Mouse (Mus musculus) liver, embryonic 13.5 days (tissue): ENCODE results near the gene Tmem132c. TPM values are rescaled to one million over a fixed set of nuclear protein-coding genes. Genes with fewer than 3 reads are reported as not detected.

Experiments used
- ATAC-seq: fragments of 200-750 bp; cut with Nextera tagmentation; 2 replicates; pipeline ENCODE4 v1.8.0; 2017; ENCODE audit warnings: low read depth, mild to moderate bottlenecking, moderate number of reproducible peaks, moderate library complexity
- DNase-seq: peaks from one replicate; pipeline ENCODE4 v3.0.0; 2022
- H3K27ac ChIP-seq: fragments of 300-500 bp; sonication (generic); 2 replicates; pipeline ENCODE4 v1.5.1; 2015; ENCODE audit warnings: moderate library complexity, mild to moderate bottlenecking, inconsistent platforms
- H3K27me3 ChIP-seq: fragments of 300-500 bp; sonication (generic); 2 replicates; pipeline ENCODE4 v1.6.1; 2015; ENCODE audit warnings: mild to moderate bottlenecking, inconsistent platforms
- H3K36me3 ChIP-seq: fragments of 300-500 bp; sonication (generic); 2 replicates; pipeline ENCODE4 v1.6.1; 2015; ENCODE audit warnings: mild to moderate bottlenecking, inconsistent platforms
- H3K4me1 ChIP-seq: fragments of 300-500 bp; sonication (generic); replicated peaks from 2 replicates; pipeline ENCODE4 v1.6.1; 2015; ENCODE audit warnings: inconsistent platforms
- H3K4me2 ChIP-seq: fragments of 300-500 bp; sonication (generic); 2 replicates; pipeline ENCODE4 v1.6.1; 2015; ENCODE audit warnings: inconsistent platforms, mild to moderate bottlenecking, moderate library complexity
- H3K4me3 ChIP-seq: fragments of 300-500 bp; sonication (generic); replicated peaks from 2 replicates; pipeline ENCODE4 v1.5.1; 2015; ENCODE audit warnings: mild to moderate bottlenecking, inconsistent platforms
- H3K9ac ChIP-seq: fragments of 300-500 bp; sonication (generic); 2 replicates; pipeline ENCODE4 v1.6.1; 2015; ENCODE audit warnings: mild to moderate bottlenecking, inconsistent platforms
- H3K9me3 ChIP-seq: fragments of 300-500 bp; sonication (generic); replicated peaks from 2 replicates; pipeline ENCODE4 v1.6.1; 2016; ENCODE audit warnings: inconsistent platforms
- WGBS: fragments of 180-500 bp; shearing (Covaris S2); methylation state at CpG from one replicate; pipeline ENCODE4 v1.1.7; 2015; ENCODE audit not compliant: insufficient replicate concordance; 5-methylcytosine and 5-hydroxymethylcytosine counted together
- polyA plus RNA-seq: library from polyadenylated mRNA; unstranded; fragments of >200 nt; fragmentation: Nextera tagmentation; extraction: Ambion mirVana; gene quantifications from 2 replicates; pipeline ENCODE4 v1.2.1, GENCODE M21; 2015

Gene Tmem132c
- polyA plus RNA-seq, 1 experiment from 2014 or later: 0.16 TPM

- ATAC-seq (no peak), DNase-seq (no peak)
- 28% methylated on average over 1 of the region's 1 CpGs for WGBS
- no peaks in the 10 kb centered on the region for H3K27me3 ChIP-seq
- no peak overlapping the region for H3K9ac ChIP-seq
- H3K4me1 ChIP-seq: no peaks in the 10 kb centered on the region
- H3K27ac ChIP-seq: no peak overlapping the region
- H3K36me3 ChIP-seq: no peaks in the 10 kb centered on the region
- H3K4me2 ChIP-seq: no peak overlapping the region
- H3K9me3 ChIP-seq: no peaks in the 10 kb centered on the region; the same call in 1 of the 2 replicates
- H3K4me3 ChIP-seq: no peak overlapping the region
Observed at GRCm38 (mm10) chr5:127306726-127307125, 65.1 kb downstream of the Tmem132c start.

GRCm38 (mm10) chr5:127310318-127311004 is 68.9 kb downstream of the Tmem132c start:
- Histone ChIP-seq H3K9ac (no peak overlapping the region), H3K9me3 (no peaks in the 10 kb centered on the region), H3K4me1 (no peaks in the 10 kb centered on the region), H3K27ac (no peak overlapping the region), H3K27me3 (no peaks in the 10 kb centered on the region), H3K4me3 (no peak overlapping the region), H3K4me2 (no peak overlapping the region), H3K36me3 (no peaks in the 10 kb centered on the region)
- no peak for DNase-seq
- no peak for ATAC-seq
- 37% methylated on average over 14 of the region's 14 CpGs for WGBS

- H3K4me3 ChIP-seq: no peak overlapping the region
- no peaks in the 10 kb centered on the region for H3K9me3 ChIP-seq
- DNase-seq (no peak), ATAC-seq (no peak)
- H3K27ac ChIP-seq: no peak overlapping the region
- H3K4me1 ChIP-seq: no peaks in the 10 kb centered on the region
- no peaks in the 10 kb centered on the region for H3K27me3 ChIP-seq
- no peaks in the 10 kb centered on the region for H3K36me3 ChIP-seq
- H3K4me2 ChIP-seq: no peak overlapping the region
- no peak overlapping the region for H3K9ac ChIP-seq
- 66% methylated on average over 2 of the region's 2 CpGs for WGBS
Observed at GRCm38 (mm10) chr5:127311005-127311331, 69.4 kb downstream of the Tmem132c start.

- WGBS: 55% methylated on average over 2 of the region's 2 CpGs
- H3K27me3 ChIP-seq: no peaks in the 10 kb centered on the region
- H3K9ac ChIP-seq: no peak overlapping the region
- H3K4me3 ChIP-seq: no peak overlapping the region
- DNase-seq (no peak), ATAC-seq (no peak)
- H3K4me2 ChIP-seq: no peak overlapping the region
- no peak overlapping the region for H3K27ac ChIP-seq
- H3K36me3 ChIP-seq: no peaks in the 10 kb centered on the region
- no peaks in the 10 kb centered on the region for H3K9me3 ChIP-seq
- H3K4me1 ChIP-seq: no peaks in the 10 kb centered on the region
Observed at GRCm38 (mm10) chr5:127313634-127314033, 72.0 kb downstream of the Tmem132c start.

GRCm38 (mm10) chr5:127319096-127319779 is 77.6 kb downstream of the Tmem132c start:
- Histone ChIP-seq H3K4me1 (no peaks in the 10 kb centered on the region), H3K27ac (no peak overlapping the region), H3K4me3 (no peak overlapping the region), H3K4me2 (no peak overlapping the region), H3K27me3 (no peaks in the 10 kb centered on the region), H3K36me3 (no peaks in the 10 kb centered on the region), H3K9ac (no peak overlapping the region), H3K9me3 (no peaks in the 10 kb centered on the region)
- no peak for ATAC-seq
- WGBS: 53% methylated on average over 12 of the region's 12 CpGs
- DNase-seq: no peak

- Histone ChIP-seq H3K9me3 (no peaks in the 10 kb centered on the region), H3K36me3 (no peaks in the 10 kb centered on the region), H3K27me3 (no peaks in the 10 kb centered on the region), H3K4me1 (no peaks in the 10 kb centered on the region), H3K9ac (no peak overlapping the region), H3K4me2 (no peak overlapping the region), H3K27ac (no peak overlapping the region), H3K4me3 (no peak overlapping the region)
- DNase-seq (no peak), ATAC-seq (no peak)
- 38% methylated on average over 2 of the region's 2 CpGs for WGBS
Observed at GRCm38 (mm10) chr5:127324645-127325044, 83.0 kb downstream of the Tmem132c start.

- H3K4me2 ChIP-seq: no peak overlapping the region
- no peak overlapping the region for H3K9ac ChIP-seq
- ATAC-seq (no peak), DNase-seq (no peak)
- H3K9me3 ChIP-seq: no peaks in the 10 kb centered on the region
- H3K27me3 ChIP-seq: no peaks in the 10 kb centered on the region
- H3K27ac ChIP-seq: no peak overlapping the region
- no peaks in the 10 kb centered on the region for H3K4me1 ChIP-seq
- H3K36me3 ChIP-seq: no peaks in the 10 kb centered on the region
- no peak overlapping the region for H3K4me3 ChIP-seq
- 24% methylated on average over 13 of the region's 15 CpGs for WGBS
Observed at GRCm38 (mm10) chr5:127336048-127336907, 94.7 kb downstream of the Tmem132c start.

GRCm38 (mm10) chr5:127336908-127337265 is 95.3 kb downstream of the Tmem132c start:
- WGBS: 46% methylated on average over 5 of the region's 5 CpGs
- no peaks in the 10 kb centered on the region for H3K36me3 ChIP-seq
- H3K4me3 ChIP-seq: no peak overlapping the region
- H3K4me2 ChIP-seq: no peak overlapping the region
- H3K27me3 ChIP-seq: no peaks in the 10 kb centered on the region
- H3K4me1 ChIP-seq: no peaks in the 10 kb centered on the region
- DNase-seq (no peak), ATAC-seq (no peak)
- no peaks in the 10 kb centered on the region for H3K9me3 ChIP-seq
- H3K9ac ChIP-seq: no peak overlapping the region
- no peak overlapping the region for H3K27ac ChIP-seq

GRCm38 (mm10) chr5:127339016-127339435 is 97.4 kb downstream of the Tmem132c start:
- no peaks in the 10 kb centered on the region for H3K9me3 ChIP-seq
- no peaks in the 10 kb centered on the region for H3K4me1 ChIP-seq
- no peak overlapping the region for H3K9ac ChIP-seq
- ATAC-seq (no peak), DNase-seq (no peak)
- no peaks in the 10 kb centered on the region for H3K36me3 ChIP-seq
- H3K27ac ChIP-seq: no peak overlapping the region
- no peak overlapping the region for H3K4me2 ChIP-seq
- no peak overlapping the region for H3K4me3 ChIP-seq
- 14% methylated on average over 5 of the region's 5 CpGs for WGBS
- no peaks in the 10 kb centered on the region for H3K27me3 ChIP-seq

GRCm38 (mm10) chr5:127341158-127341557 is 99.5 kb downstream of the Tmem132c start:
- Histone ChIP-seq H3K27ac (no peak overlapping the region), H3K9me3 (no peaks in the 10 kb centered on the region), H3K9ac (no peak overlapping the region), H3K4me3 (no peak overlapping the region), H3K4me2 (no peak overlapping the region), H3K27me3 (no peaks in the 10 kb centered on the region), H3K36me3 (no peaks in the 10 kb centered on the region), H3K4me1 (no peaks in the 10 kb centered on the region)
- ATAC-seq (no peak), DNase-seq (no peak)
- WGBS: 19% methylated on average over 3 of the region's 3 CpGs

GRCm38 (mm10) chr5:127344721-127345120 is 103.1 kb downstream of the Tmem132c start:
- Histone ChIP-seq H3K4me2 (no peak overlapping the region), H3K36me3 (no peaks in the 10 kb centered on the region), H3K4me1 (no peaks in the 10 kb centered on the region), H3K27me3 (no peaks in the 10 kb centered on the region), H3K4me3 (no peak overlapping the region), H3K9me3 (no peaks in the 10 kb centered on the region), H3K27ac (no peak overlapping the region), H3K9ac (no peak overlapping the region)
- no peak for ATAC-seq
- 24% methylated on average over 2 of the region's 2 CpGs for WGBS
- DNase-seq: no peak
